Mouse (Mus musculus) ES-Bruce4 (cell line): Measurements from ENCODE around the gene Zcchc14. TPM values are rescaled to one million over a fixed set of nuclear protein-coding genes. Genes with fewer than 3 reads are reported as not detected.

Experiments used
- H3K27ac ChIP-seq: 2 replicates; pipeline ENCODE4 v1.5.1; 2012; ENCODE audit warnings: low read length, inconsistent platforms; ENCODE audit not compliant: insufficient read depth
- H3K27me3 ChIP-seq: 2 replicates; pipeline ENCODE4 v1.6.1; 2012; ENCODE audit warnings: mild to moderate bottlenecking, low read length, inconsistent platforms; ENCODE audit not compliant: control insufficient read depth, poor library complexity, insufficient read depth, severe bottlenecking
- H3K36me3 ChIP-seq: 2 replicates; pipeline ENCODE4 v1.6.1; 2012; ENCODE audit warnings: inconsistent platforms, mild to moderate bottlenecking, low read length, moderate library complexity; ENCODE audit not compliant: control insufficient read depth, poor library complexity, insufficient read depth, severe bottlenecking
- H3K4me1 ChIP-seq: one replicate; pipeline ENCODE4 v1.8.1; 2011; ENCODE audit warnings: low read length; ENCODE audit not compliant: control insufficient read depth, insufficient read depth
- H3K4me3 ChIP-seq: 2 replicates; pipeline ENCODE4 v1.5.1; 2011; ENCODE audit warnings: low read depth, mild to moderate bottlenecking, low read length
- H3K9ac ChIP-seq: 2 replicates; pipeline ENCODE4 v1.6.1; 2012; ENCODE audit warnings: low read depth, mild to moderate bottlenecking, inconsistent platforms; ENCODE audit not compliant: poor library complexity, severe bottlenecking
- H3K9me3 ChIP-seq: replicated peaks from 2 replicates; pipeline ENCODE4 v1.6.1; 2012; ENCODE audit warnings: mild to moderate bottlenecking, low read length, inconsistent platforms; ENCODE audit not compliant: control insufficient read depth, poor library complexity, insufficient read depth, severe bottlenecking
- CTCF ChIP-seq: IDR thresholded peaks from one replicate; pipeline ENCODE4 v1.8.1; 2011; ENCODE audit warnings: low read depth, low read length
- EP300 ChIP-seq: IDR thresholded peaks from 2 replicates; pipeline ENCODE4 v1.6.1; 2011; ENCODE audit warnings: low read depth, low read length; ENCODE audit not compliant: insufficient read depth
- POLR2A ChIP-seq: IDR thresholded peaks from one replicate; pipeline ENCODE4 v1.8.1; 2011; ENCODE audit warnings: low read length; ENCODE audit not compliant: insufficient read depth
- polyA plus RNA-seq: library from polyadenylated mRNA; stranded (reverse); fragments of >200 nt; gene quantifications from 2 replicates; pipeline ENCODE4 v1.2.4, GENCODE M21; 2011; ENCODE audit warnings: low read depth; ENCODE audit not compliant: missing spikeins, insufficient read depth, insufficient read length

The Zcchc14 gene
- polyA plus RNA-seq, 1 experiment, result 39.9 TPM

DNA sequence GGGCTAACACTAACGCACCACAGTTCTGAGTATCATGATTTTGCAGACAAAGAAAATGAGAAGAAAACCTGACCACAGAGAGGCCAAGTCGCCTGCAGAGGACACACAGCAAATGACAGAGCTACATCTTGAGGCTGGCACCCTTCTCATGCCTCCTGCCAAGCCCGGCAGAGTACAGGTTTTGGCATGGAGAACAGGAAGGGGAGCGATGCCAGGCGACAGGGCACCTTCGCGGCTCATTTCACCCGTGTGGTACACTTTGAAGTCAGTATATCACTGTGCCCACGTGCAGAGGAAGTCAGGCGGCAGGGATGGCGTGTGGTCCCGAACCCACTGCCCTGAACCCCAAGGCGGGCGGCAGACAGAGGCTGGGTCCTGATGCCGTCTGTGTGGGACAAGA lies 7.9 kb upstream of the Zcchc14 start:
- no peaks in the 10 kb centered on the region for H3K27me3 ChIP-seq
- no peaks in the 10 kb centered on the region for H3K4me1 ChIP-seq
- H3K9me3 ChIP-seq, result no peaks in the 10 kb centered on the region
- H3K4me3 ChIP-seq, result peak overlapping the region; percentile 25
- no peaks in the 10 kb centered on the region for H3K36me3 ChIP-seq
- peak overlapping the region; percentile 5; the same call in 1 of the 2 replicates for H3K9ac ChIP-seq
- TF ChIP-seq EP300, result no peak
- TF ChIP-seq POLR2A, result no peak
- H3K27ac ChIP-seq, result no peak overlapping the region

- Histone ChIP-seq H3K4me1 (no peaks in the 10 kb centered on the region), H3K9me3 (no peaks in the 10 kb centered on the region), H3K4me3 (no peak overlapping the region), H3K27me3 (no peaks in the 10 kb centered on the region), H3K36me3 (no peaks in the 10 kb centered on the region), H3K27ac (no peak overlapping the region), H3K9ac (no peak overlapping the region)
- TF ChIP-seq EP300 (no peak), POLR2A (no peak), CTCF (no peak)
Observed at GRCm38 (mm10) chr8:121654966-121655494, 2.3 kb upstream of the Zcchc14 start.

DNA sequence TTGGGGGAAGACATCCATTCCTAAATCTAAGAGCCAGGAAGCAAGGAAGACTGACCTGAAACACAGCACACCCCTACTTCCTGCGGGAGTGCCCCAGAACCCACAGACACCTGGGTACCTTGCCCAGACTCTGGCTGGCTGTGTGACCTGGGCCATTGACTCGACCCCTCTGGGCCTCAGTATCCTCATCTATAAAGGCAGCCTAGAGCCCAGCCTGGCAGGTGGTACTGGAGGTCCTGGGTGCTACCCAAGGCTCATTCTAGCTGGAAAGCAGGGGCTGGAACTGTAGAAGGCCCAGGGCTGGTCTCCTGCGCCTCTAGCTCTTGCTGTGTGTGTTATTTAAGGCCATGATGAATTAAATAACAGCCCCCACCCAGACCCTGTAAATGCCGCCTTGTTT lies 1.4 kb upstream of the Zcchc14 start:
- H3K9ac ChIP-seq, result no peak overlapping the region
- no peak overlapping the region for H3K4me3 ChIP-seq
- no peaks in the 10 kb centered on the region for H3K4me1 ChIP-seq
- no peaks in the 10 kb centered on the region for H3K27me3 ChIP-seq
- H3K9me3 ChIP-seq, result no peaks in the 10 kb centered on the region
- H3K27ac ChIP-seq, result no peak overlapping the region
- TF ChIP-seq CTCF (no peak), POLR2A (no peak), EP300 (no peak)
- H3K36me3 ChIP-seq, result no peaks in the 10 kb centered on the region

DNA sequence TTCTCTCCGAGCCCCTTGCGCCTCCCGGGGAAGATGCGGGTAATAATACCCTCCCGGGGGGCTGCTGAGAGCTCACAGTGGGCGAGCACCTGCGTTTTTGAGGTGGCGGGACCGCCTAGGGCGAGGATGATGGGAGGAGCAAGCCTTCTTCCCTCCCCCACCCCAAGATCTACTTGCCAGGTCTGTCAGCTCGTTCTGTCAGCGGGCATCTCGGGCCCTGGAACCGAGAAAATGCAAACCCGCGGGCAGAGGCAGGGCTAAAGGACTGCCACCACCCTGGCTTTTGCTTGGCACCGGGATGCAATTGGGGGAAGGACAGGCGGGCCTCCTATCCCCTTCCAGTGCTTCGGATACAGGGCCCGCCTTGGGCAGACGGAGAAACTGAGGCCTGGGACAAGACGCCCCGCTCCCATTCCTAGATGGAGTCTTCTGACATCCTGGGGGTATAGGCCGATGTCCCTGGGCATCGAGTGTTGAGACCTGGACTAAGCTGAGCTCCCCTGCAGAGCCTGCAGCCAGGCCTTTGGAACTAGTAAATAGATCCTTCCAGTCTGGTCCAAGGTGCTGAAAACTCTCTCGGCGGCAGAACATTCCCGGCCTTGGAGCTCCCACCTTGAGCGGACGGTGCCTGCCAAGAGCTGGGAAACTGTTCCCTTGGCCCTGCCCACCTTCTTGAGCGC lies 779 bp upstream of the Zcchc14 start:
- no peak for TF ChIP-seq POLR2A
- TF ChIP-seq CTCF, result no peak
- no peak for TF ChIP-seq EP300
- H3K4me1 ChIP-seq, result no peaks in the 10 kb centered on the region
- H3K27me3 ChIP-seq, result no peaks in the 10 kb centered on the region
- H3K36me3 ChIP-seq, result no peaks in the 10 kb centered on the region
- peak overlapping the region; percentile 78 for H3K9ac ChIP-seq
- H3K27ac ChIP-seq, result peak overlapping the region; percentile 34; the same call in 1 of the 2 replicates
- H3K4me3 ChIP-seq, result peak overlapping the region; percentile 71
- H3K9me3 ChIP-seq, result no peaks in the 10 kb centered on the region

DNA sequence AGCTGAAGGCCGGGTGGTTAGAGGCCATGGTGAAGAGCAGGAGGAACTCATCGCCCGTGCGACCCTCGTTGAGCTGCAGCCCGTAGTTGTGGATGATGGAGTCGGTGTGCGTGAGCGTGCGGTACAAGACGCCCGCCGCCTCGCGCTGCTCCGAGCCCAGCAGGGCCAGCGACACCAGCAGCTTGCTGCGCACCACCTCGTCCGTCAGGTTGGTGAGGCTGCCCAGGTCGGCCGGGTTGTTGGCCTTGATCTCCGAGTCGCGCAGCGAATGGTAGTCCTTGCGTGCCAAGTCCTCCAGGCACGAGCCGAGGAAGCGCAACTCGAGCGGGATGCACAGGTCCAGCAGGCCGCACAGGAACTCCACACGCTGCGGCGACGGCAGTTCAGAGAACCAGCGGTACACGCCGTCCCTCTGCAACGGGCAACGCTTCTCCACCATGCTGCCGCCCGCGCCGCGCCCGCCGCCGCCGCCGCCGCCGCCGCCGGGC lies 783 bp downstream of the Zcchc14 start:
- no peak for TF ChIP-seq POLR2A
- no peaks in the 10 kb centered on the region for H3K9me3 ChIP-seq
- no peak overlapping the region for H3K27ac ChIP-seq
- peak overlapping the region; percentile 90 for H3K9ac ChIP-seq
- peak overlapping the region; percentile 78 for H3K4me3 ChIP-seq
- H3K36me3 ChIP-seq, result no peaks in the 10 kb centered on the region
- H3K4me1 ChIP-seq, result no peaks in the 10 kb centered on the region
- no peaks in the 10 kb centered on the region for H3K27me3 ChIP-seq

DNA sequence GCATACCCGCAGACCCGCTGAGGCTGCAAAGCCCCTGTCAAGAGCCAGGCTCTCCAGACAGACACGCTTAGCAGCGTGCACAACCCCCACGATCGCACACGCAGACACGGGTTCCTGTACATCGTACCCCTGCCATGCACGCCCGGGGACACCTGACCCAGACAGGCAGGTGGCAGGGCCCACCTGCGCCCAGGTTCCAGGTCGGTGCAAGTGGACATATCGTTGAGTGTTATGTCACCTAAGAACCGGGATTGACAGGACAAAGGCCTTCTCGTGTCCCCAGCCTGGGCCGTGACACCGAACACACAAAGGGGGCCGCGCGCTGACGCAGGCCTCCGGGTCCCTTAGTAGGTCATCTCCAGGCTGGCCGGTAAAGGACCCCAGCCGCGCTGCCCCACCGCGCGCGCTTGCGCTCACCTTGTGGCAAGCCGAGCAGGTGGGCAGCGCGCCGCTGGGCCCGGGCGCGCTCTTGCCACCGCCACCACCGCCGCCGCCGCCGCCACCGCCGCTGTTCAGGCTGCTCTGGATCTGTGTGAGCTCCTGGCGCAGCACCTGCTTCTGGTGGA lies 1.3 kb downstream of the Zcchc14 start:
- Histone ChIP-seq H3K36me3 (no peaks in the 10 kb centered on the region), H3K9ac (peak overlapping the region; percentile 90), H3K27me3 (no peaks in the 10 kb centered on the region), H3K9me3 (no peaks in the 10 kb centered on the region), H3K4me3 (peak overlapping the region; percentile 78), H3K4me1 (no peaks in the 10 kb centered on the region), H3K27ac (no peak overlapping the region)
- no peak for TF ChIP-seq CTCF
- TF ChIP-seq EP300, result no peak
- no peak for TF ChIP-seq POLR2A
